8 mouse cellular contexts compared by ENCODE assay signal in the genomic region with DNA sequence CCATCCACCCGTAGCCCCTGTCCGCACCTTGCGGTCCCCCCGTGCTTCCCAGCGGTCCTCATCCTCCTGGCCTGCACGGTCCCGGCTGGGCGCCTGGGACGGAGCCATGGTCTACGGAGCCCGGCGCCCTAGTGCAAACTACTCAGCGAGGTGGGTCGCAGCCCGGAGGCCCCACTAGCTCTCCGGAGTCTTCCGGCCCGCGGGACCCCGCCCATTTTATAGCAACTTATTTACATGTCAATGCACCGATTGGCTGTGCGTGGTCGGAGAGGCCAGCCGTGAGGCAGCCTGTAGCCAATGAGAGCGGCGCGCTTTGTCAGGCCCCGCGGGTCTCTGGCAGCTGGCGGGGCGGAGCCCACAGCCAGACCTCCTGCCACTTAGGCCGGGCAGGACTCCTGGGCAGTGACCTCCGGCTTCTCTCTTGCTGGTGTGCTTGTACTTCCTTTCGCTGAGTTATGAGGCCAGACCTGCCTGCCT. TPM values are rescaled to one million over a fixed set of nuclear protein-coding genes. Genes with fewer than 3 reads are reported as not detected.
A peak's percentile ranks its signal among the peaks of the same experiment; 100 is the strongest.
DNase-seq lines count a peak whose midpoint lies in the region; ATAC-seq and TF ChIP-seq lines count a peak whose summit lies in the region.

No protein-coding gene starts in this region.

- TF ChIP-seq POLR2A in thymus, adult 2 months (IDR thresholded peaks at IDR 0.05; ENCODE audit: control insufficient read depth, extremely low read depth, insufficient read depth, low read length, poor library complexity), result peak; percentile 97

- H3K4me3 ChIP-seq in hindbrain, embryonic 10.5 days, result peak overlapping the region; percentile 78
- H3K4me3 ChIP-seq in lung, embryonic 16.5 days (ENCODE audit: low read length), result peak overlapping the region; percentile 87
- peak overlapping the region; percentile 81 for H3K4me3 ChIP-seq in thymus, adult 2 months (ENCODE audit: control insufficient read depth, insufficient read depth, low read length)

- H3K27me3 ChIP-seq in hindbrain, embryonic 10.5 days (ENCODE audit: insufficient read depth, poor library complexity, severe bottlenecking), result peaks cover 6% of the 10 kb centered on the region
- no peaks in the 10 kb centered on the region for H3K27me3 ChIP-seq in lung, embryonic 16.5 days (ENCODE audit: control insufficient read depth, insufficient read depth, low read depth, low read length)
- H3K27me3 ChIP-seq in thymus, adult 2 months (ENCODE audit: control insufficient read depth, insufficient read depth, low read length), result no peaks in the 10 kb centered on the region

- H3K36me3 ChIP-seq in hindbrain, embryonic 10.5 days, result peaks cover 19% of the 10 kb centered on the region
- peaks cover 9% of the 10 kb centered on the region for H3K36me3 ChIP-seq in lung, embryonic 16.5 days (ENCODE audit: control insufficient read depth, insufficient read depth, low read length)
- no peaks in the 10 kb centered on the region for H3K36me3 ChIP-seq in thymus, adult 2 months (ENCODE audit: control insufficient read depth, insufficient read depth, low read length)

- H3K4me2 ChIP-seq in lung, embryonic 16.5 days (ENCODE audit: low read depth, low read length), result peak overlapping the region; percentile 99

- peak overlapping the region; percentile 96 for H3K27ac ChIP-seq in hindbrain, embryonic 10.5 days
- H3K27ac ChIP-seq in lung, embryonic 16.5 days (ENCODE audit: low read length), result peak overlapping the region; percentile 95
- peak overlapping the region; percentile 78 for H3K27ac ChIP-seq in thymus, adult 2 months (ENCODE audit: control insufficient read depth, insufficient read depth, low read length)

- peaks cover 65% of the 10 kb centered on the region for H3K4me1 ChIP-seq in hindbrain, embryonic 10.5 days (replicated peaks)
- H3K4me1 ChIP-seq in lung, embryonic 16.5 days (replicated peaks; ENCODE audit: control insufficient read depth, insufficient read depth, low read length), result peaks cover 34% of the 10 kb centered on the region
- peaks cover 20% of the 10 kb centered on the region for H3K4me1 ChIP-seq in thymus, adult 2 months (replicated peaks; ENCODE audit: control insufficient read depth, insufficient read depth, low read length)

- no peaks in the 10 kb centered on the region for H3K9me3 ChIP-seq in hindbrain, embryonic 10.5 days
- H3K9me3 ChIP-seq in lung, embryonic 16.5 days (ENCODE audit: control insufficient read depth, low read length), result no peaks in the 10 kb centered on the region

- DNase-seq in Muller cell, postnatal 12 days (ENCODE audit: inconsistent ontology term), result peak; percentile 97
- peak; percentile 94 for DNase-seq in cerebellum, adult 9-10 months
- DNase-seq in hindbrain, embryonic 10.5 days (ENCODE audit: low spot score), result peak; percentile 99
- peak; percentile 96 for DNase-seq in layer of hippocampus, adult 9-11 months
- peak; percentile 95 for DNase-seq in ovary, adult 18-20 months (ENCODE audit: low spot score)
- DNase-seq in thymus, adult 2 months, result peak; percentile 95

- WGBS in hindbrain, embryonic 10.5 days, result under 1% methylated on average over 34 of the region's 34 CpGs
- WGBS in lung, embryonic 16.5 days, result under 1% methylated on average over 33 of the region's 34 CpGs
- WGBS in thymus, adult 2 months, result under 1% methylated on average over 34 of the region's 34 CpGs

- peak; percentile 88 for ATAC-seq in frontal cortex, adult (ENCODE audit: low TSS enrichment)
- peak; percentile 96 for ATAC-seq in lung, embryonic 16.5 days (ENCODE audit: low read depth)

- TF ChIP-seq CTCF in thymus, adult 2 months (IDR thresholded peaks at IDR 0.05; ENCODE audit: borderline replicate concordance, control insufficient read depth, extremely low read depth, insufficient read depth, low read length, poor library complexity), result peak; percentile 75

- H3K9ac ChIP-seq in lung, embryonic 16.5 days (ENCODE audit: low read length), result peak overlapping the region; percentile 90

RNA-seq across cellular contexts. Expression of a gene that starts 0.8 kb away (rescaled TPM):
- polyA plus RNA-seq in hindbrain, embryonic 10.5 days (2016; fragmentation: Nextera tagmentation; extraction: Ambion mirVana), result 285 and 401 TPM in 2 replicates
- 73.2 and 77.2 TPM in 2 replicates for polyA plus RNA-seq in lung, embryonic 16.5 days (2015; fragmentation: Nextera tagmentation; extraction: Ambion mirVana)
- polyA plus RNA-seq in thymus, adult 2 months (2012; rRNA removed), result 200 and 203 TPM in 2 replicates

RNA-seq across cellular contexts. Expression of a gene that starts 14.5 kb away (rescaled TPM):
- 165 and 173 TPM in 2 replicates for polyA plus RNA-seq in hindbrain, embryonic 10.5 days (2016; fragmentation: Nextera tagmentation; extraction: Ambion mirVana)
- 133 and 139 TPM in 2 replicates for polyA plus RNA-seq in lung, embryonic 16.5 days (2015; fragmentation: Nextera tagmentation; extraction: Ambion mirVana)
- 90.3 and 104 TPM in 2 replicates for polyA plus RNA-seq in thymus, adult 2 months (2012; rRNA removed)

RNA-seq across cellular contexts. Expression of a gene that starts 46.1 kb away (rescaled TPM):
- polyA plus RNA-seq in hindbrain, embryonic 10.5 days (2016; fragmentation: Nextera tagmentation; extraction: Ambion mirVana), result 1.9 and 2.4 TPM in 2 replicates
- polyA plus RNA-seq in lung, embryonic 16.5 days (2015; fragmentation: Nextera tagmentation; extraction: Ambion mirVana), result 10.7 and 12.2 TPM in 2 replicates
- 3.3 and 3.4 TPM in 2 replicates for polyA plus RNA-seq in thymus, adult 2 months (2012; rRNA removed)

RNA-seq across cellular contexts. Expression of a gene that starts 46.8 kb away (rescaled TPM):
- 0.85 and 1.7 TPM in 2 replicates for polyA plus RNA-seq in hindbrain, embryonic 10.5 days (2016; fragmentation: Nextera tagmentation; extraction: Ambion mirVana)
- 1.6 and 2.2 TPM in 2 replicates for polyA plus RNA-seq in lung, embryonic 16.5 days (2015; fragmentation: Nextera tagmentation; extraction: Ambion mirVana)
- 1.4 and 2.5 TPM in 2 replicates for polyA plus RNA-seq in thymus, adult 2 months (2012; rRNA removed)

Comparison
In these comparisons a context has a peak if more than half of its experiments do, and no peak if none do; other contexts are left out.
1. Peak in every context shown above with its lines: DNase-seq, ATAC-seq, H3K4me3 ChIP-seq and H3K27ac ChIP-seq.